Mouse (Mus musculus): ENCODE measurements at regions not wholly inside any gene's neighbourhood (a gene's known extent, or its start where the extent isn't known, plus 50 kb on each side); places are given as distances from the start of the nearest gene placed in this dataset.
"Not testable (repeated sequence)": the region's sequence is repeated elsewhere in the genome, so short reads cannot be mapped to it uniquely, and the experiment has no call there.

DNA sequence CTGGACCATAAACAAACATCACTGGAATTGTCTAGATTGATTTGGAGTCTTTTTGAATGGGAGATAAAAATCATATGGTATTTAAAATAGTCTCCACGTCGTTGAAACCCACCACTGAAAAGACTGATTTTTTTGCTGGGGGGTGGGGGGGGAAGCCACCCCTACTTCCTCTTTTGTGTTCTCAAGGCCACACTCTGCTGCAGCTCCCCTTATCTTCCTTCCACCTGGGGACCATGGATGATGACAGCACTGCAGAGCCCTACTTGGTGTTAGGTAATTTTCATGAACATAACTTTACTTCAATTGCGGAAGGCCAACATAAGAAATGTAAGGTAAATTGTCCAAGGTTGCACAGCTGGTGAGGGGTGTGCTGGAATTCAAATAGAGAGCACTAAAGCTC is 232.4 kb upstream of the Vrk2 start:
- DNase-seq (ENCODE audit: low spot score in 2 of 2) = no peak

DNA sequence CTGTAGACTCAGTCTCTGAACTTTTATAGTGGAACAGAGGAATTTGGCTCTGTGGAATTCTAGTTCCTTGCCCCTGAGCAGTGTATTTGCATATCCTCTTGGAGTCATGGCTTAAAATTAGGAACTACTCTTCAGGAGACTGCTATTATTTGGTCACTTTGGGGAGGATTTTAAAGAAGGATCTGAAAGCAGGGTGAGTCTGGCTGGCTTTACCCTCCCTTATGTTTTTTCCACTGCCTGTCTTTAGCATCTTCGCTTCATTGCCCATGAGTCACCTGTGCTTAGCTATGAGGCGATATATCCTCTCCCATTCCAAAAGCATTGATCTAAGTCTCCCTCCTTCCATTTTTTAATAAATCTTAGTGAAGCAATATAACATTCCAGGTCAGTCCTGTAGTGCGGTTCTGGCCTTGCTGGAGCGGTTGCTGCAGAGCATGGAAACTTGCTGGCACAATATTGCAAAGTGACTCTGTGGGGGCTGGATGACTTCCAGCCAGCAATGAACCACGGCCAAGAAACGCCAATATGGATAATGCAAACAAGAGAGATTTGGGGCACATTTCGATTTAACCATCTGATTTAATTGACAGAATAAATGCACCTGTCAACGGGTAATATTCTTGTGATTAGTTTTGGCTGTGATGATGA is 230.4 kb upstream of the Vrk2 start:
- DNase-seq (ENCODE audit: low spot score in 2 of 2) = no peak

DNA sequence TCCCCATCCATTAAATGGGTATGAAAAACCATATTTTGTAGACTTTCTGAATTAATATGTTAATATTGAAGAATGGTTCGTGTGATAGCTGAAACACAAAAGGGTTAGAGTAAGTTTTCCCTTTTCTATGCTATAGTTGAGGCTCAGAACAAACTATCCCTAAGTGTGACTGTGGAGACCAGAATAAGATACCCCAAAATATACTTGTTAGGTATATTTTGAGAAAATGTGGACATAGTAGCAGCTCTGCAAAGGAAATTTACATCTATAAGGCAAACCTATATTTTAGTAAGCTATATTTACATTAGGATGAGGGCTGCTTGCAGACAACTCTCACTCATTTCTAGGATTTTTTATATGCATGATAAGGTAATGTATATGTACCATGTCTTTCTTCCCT is 227.3 kb upstream of the Vrk2 start:
- DNase-seq (ENCODE audit: low spot score in 2 of 2) = no peak

DNA sequence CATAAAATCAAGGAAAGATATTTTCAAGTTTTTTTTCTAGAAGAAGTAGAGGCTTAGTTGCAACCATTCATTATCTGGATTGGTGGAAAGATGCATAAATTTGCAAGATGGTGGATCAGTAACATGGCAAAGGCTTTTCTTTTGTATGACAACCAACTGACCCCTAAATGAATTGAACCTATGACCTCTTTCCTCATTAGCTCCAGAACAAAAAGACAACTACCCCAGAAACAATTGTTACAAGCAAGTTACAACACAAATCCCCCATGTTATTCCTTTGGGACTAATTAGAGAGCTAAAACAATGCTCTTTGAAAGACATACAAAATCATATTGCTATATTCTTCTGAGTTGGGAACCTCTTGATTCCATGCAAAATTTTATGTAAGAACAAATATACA is 223.5 kb upstream of the Vrk2 start:
- no peak for DNase-seq (ENCODE audit: low spot score in 2 of 2)

DNA sequence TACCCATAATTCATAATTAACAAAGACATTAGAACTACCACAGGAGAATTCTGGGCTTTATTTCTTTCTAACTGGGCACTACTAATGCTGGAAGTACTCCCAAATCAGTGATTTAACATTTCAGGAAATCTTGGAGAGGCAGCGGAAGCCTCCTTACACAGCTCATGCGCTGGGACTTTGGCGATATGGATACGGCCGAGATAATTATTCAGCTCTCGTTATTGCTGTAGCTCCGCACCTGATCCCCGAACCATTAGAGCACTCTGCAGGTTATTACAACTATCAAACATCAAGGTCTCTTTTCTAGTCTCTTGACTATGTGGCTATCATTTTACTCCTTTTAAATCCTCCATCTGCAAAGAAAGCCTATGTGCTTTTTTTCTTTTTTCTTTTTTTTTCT is 221.3 kb upstream of the Vrk2 start:
- no peak for DNase-seq (ENCODE audit: low spot score in 2 of 2)

DNA sequence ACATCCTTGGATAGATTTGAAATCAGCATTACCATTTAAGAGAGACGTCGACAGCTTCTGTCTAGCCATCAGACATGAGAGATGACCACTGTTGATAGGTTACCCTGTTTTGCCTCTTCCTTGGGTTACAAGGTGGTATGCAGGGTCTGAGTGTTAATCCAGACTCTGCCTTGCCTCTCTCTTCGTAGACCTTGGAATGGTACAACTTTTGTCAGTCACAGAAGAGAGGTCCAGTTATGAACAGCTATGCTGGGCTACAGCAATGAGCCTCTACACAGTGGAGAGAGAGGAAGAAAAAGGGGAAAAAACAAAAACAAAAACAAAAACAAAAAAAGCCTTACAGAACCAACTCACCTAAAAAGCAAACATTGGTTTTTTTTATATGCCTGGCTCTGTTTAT is 220.8 kb upstream of the Vrk2 start:
- DNase-seq (ENCODE audit: low spot score in 2 of 2) = no peak

DNA sequence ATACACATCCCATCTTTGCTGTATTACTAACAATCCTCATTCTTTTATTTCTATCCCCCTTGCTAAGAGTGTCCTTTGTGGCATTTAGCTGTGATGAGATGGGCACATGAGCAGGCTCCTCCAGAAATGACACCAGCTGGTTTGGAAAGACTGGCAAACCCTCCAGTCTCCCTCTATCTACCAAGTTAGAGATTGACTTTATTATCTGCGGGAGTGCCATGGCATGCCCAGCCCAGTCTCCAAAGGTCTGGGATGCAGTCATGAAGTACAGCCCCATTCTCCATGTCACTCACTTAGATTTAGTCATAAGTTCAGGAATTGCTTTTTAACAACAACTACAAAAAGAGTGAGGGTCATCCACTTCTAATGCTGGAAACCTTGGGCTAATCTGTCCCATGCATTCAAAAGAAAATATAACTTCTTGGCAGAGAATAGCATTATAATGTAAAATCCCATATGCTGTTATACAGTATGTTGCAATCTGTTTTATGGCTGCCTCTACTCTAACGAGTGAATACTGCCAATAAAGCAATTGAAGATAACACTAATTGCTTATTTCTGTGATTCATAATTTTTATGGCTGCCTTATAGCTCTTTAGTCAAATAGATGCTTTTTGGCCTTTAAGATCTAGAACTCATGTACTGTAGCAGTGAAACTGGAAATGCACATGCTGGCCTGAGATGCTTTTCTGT is 208.6 kb upstream of the Vrk2 start:
- no peak for DNase-seq (ENCODE audit: low spot score in 2 of 2)

DNA sequence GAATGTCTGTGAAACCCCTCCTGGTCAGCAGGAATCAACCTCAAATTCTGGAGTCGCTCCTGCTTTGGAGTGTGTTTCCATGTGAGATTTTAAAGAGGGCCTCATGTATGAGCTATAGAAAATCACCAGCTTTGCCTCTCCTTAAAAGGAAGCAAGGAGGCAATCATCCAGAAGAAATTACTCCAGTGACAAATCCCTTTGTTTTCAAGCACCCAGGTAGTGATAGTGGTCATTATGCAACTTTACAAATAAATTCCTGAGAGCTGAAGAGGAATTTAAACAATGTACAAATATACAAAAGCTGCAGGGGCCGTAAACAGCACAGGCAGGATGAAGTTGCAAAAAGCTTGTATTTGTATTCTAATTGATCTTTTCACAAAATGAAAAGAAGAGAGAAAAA is 206.5 kb upstream of the Vrk2 start:
- DNase-seq (ENCODE audit: low spot score in 2 of 2) = no peak

DNA sequence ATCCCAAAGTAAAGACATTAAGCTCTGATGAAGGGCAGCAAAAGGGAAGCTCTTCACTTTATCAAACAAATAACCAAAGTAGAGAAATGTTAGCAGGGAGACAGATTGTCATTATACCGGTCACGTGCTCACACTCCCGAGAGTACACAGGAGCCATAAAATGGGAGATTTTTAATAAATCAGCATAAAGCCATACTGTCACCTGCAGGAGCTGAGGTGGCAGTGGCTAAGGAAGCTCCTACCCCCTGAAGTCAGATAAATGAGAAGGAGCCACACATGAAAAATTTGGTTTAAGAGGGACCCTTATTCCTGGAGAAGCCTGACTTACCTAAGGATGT is 200.8 kb upstream of the Vrk2 start:
- no peak for DNase-seq (ENCODE audit: low spot score in 2 of 2)

DNA sequence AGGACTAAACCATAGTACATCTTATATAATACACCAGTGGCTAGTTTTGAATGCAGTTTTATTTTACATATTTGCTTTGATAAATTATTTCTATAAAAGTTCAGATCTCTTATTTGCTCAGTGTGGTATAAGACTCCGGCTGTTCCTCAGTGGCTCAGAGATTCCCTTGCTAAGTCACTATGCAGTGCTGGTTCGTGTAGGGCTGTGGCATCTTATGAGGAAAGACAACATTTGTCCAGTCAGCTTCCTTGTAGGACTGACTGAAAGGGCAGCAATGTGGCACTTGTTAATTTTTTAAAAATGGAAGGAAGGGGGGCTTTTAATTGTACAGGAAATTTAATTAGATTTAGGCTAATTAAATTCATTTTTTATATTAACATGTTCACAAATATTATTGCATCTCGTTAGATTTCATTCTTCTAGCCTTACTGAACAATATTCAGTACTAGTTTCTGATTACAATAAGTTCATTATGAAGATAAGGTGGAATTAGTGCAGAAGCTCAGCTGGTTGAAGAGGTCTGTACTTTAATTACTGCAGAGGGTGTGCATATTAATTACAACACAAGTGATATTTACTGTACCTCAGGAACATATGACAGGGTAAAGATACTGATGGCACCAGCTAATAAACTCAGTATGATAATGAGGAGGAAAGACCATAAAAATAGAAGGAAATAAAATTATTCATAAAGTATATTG is 200.3 kb upstream of the Vrk2 start:
- DNase-seq (ENCODE audit: low spot score in 2 of 2) = no peak

DNA sequence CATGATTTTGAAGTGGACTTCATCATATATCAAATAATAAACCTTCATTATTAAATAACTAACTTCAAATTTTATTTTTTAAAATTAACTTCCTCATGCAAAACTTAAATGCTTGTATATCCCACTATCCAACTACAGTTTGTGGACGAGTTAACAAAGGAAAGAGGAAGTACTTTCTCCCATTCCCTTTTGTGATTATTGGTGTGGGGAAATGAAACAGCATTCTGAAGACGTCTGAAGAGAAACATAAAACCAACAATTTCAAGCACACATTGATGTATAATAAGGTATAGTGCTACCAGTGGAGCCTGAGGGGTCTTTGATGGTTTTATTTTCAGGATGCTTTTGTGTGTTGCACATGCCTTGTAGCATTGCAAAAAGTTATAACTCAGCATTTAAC is 195.5 kb upstream of the Vrk2 start:
- DNase-seq (ENCODE audit: low spot score in 2 of 2) = no peak

DNA sequence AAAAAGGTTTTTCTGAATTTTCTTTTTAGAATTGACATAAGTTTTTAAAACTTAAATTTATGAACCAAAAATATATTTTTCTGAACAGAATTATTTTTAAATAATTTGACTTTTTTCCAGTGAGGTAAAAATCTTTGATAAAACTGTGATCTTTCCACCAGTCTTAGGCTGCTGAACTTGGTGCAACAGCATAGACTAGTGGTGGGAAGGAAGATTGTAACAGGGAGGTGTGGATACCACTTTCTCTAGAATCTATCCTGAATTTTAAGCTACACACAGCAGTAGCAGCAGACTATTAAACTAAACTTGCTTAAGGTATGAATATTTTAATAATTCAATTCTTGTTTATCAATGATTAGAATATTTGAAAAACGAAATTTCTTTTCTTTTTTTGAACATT is 191.4 kb upstream of the Vrk2 start:
- peak in 1 of 2 experiments; percentile 27 for DNase-seq (ENCODE audit: low spot score in 2 of 2)

DNA sequence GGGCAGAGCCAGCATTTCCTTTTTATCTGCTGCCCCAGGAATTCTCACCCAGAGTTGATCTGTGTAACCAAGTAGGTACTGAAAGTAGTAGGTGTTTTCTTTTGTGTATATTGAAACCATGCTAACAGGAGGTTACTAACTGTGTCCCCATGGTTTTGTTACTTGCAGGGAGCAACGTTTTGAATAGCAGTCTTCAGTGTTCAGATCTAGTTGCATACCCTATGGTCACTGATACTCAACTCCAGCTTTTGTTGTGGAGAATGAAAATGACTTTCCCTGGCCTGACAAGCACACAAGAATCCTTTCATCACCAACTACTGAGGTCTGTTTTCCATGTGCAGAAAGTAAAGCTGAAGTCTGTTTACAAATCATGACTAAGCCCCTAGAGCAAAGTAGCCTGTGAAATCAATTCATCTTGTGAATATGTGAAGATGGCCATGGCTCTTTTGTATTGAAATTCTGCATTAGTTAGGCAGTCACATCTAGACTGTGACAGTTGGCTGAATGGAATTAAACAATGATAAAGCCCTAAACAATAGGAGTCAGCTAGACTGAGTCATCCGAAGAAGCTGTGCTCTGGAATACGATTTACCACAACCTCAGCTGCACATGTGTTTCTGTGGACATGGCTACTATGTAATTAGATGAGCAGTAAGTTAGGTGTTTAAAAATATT is 179.5 kb upstream of the Vrk2 start:
- no peak for DNase-seq (ENCODE audit: low spot score in 2 of 2)

DNA sequence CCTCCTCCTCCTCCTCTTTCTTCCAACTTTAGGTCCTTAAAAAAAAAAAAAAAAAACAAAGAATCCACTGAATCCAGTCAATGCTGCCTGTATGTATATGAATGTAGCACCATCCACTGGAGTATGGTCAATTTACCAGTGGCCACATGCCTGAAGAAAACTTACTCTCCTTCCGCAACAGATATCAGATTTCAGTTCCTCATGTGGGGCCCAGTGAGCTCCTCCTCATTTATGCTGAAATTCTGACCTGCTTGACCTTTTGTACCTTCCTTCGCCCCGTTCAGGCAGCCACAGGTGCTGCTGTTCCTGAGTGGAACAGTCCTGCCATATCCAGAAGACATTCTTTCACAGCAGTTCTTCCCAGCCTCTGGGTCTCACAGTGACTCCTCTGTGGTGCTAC is 161.8 kb upstream of the Vrk2 start:
- DNase-seq (ENCODE audit: low spot score in 2 of 2) = no peak

DNA sequence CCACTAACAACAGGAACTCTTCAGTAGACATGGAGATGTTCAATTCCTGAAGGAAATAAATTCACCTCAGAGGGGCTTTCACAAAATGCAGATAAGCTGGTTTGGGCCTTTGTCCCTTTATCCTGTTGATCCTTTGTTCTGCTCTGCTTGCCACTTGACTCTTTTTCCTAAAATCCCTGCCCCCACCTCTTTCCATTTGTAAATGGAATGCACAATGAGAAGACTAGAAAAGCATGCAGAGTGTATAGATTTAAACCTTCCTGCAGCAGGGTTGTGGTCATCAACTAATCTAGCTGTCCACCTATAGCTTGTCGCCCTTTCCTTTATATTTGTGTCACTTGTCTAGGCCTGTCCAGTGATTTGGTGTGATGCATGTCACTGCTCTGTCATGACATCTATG is 159.8 kb upstream of the Vrk2 start:
- no peak for DNase-seq (ENCODE audit: low spot score in 2 of 2)

DNA sequence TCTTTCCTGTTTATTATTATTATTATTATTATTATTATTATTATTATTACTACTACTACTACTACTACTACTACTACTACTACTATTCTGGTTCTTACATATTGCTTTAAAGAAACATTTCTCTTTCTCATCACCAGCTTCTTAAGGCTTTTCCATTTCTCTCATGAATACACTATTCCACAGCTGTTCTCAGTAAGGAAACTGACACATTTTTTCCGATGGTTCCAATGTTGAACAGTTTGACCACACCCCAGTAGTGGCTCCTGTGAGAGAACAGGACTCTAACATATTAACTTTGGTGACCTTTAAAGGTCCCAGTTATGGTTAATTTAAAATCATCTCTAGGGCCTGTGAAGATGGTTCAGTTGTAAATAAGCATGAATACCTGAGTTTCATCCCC is 148.4 kb upstream of the Vrk2 start:
- DNase-seq (ENCODE audit: low spot score in 2 of 2) = no peak

DNA sequence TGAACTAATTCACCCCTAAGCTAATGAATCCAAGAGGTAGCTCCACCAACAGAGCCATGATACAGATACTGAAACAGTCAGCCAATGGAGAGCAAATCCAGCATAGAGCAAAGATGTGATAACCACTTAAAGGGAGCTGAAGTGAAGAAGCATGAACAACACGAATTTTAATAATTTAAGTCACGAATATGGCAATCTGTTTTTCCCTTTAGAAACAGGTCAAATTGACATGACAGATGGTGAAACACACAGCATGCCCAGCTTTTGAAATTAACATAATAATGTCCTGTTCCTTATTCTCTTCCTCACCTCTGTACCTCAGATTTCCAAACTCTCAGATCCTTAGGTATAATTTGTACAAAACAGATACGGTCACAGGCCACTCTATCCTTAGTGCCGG is 145.9 kb upstream of the Vrk2 start:
- DNase-seq (ENCODE audit: low spot score in 2 of 2) = no peak

DNA sequence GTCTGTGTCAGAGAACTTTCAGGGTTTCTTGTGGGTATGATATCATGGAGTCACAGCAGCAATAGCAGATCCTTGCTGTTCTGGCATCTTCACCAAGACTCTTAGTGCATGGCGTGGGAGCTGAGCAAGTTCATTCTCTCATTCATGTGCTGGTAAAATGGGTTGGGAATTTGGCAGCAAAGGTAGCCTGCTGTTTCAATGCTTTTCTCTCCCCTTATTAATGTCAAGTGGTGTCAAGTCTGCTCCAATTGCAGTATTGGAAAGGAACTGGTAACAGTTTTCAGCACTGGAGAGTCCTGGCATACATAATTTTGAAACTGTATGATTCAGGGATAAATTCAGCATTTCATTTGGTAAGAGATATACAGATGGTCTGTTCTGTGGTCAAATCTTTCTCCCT is 133.2 kb upstream of the Vrk2 start:
- DNase-seq (ENCODE audit: low spot score in 2 of 2) = no peak

DNA sequence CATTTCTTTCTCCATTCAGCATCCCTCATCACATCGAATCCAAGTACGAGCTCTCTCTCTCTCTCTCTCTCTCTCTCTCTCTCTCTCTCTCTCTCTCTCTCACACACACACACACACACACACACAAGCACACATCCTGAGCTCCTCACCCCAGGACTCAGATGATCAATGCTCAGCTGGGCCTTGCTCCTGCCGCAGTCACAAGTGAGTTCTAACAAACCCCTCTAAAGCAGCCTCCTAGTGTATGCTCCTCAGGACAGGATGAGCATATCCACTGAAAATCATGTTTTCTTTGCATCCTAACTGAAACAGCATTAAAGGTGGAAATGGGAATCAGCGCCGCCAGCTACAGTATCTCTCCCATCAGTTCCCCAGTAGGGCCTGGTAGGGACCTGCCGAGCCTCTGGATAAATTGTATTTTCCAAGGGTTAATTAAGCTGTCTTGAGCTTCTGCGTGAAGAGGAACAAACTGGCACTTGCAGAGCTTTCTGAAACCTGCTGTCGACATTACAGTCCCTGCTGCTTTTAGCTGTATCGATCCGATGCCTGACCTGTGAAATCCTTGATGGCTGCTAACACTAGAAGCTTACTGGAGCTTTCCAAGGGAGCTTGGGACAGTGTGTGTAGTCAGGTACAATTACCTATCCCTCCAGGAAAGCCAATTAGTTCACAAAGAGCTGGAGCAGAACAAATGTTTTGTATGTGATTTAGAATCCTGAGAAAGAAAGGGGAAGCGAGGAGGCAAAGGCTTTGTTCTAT is 131.3 kb upstream of the Vrk2 start:
- peak in 1 of 2 experiments; percentile 6 for DNase-seq (ENCODE audit: low spot score in 2 of 2)

DNA sequence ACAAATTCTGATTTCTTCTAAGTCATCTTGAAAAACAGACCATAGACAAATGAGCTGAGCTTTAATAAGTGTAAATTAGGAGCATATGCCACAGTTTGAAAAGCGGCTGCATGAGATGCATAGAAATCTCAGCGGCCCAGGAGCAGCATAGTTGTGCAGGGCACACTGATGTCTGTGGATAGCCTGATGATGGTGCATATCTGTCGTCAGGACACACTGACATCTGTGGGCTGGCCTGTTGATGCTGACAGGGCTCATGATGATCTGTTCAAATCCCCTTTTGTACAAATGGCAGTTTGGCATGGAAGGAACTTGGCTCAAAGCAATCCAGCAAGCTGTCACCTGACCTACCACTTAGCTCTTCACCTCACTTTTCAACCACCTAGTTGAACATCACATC is 128.5 kb upstream of the Vrk2 start:
- DNase-seq (ENCODE audit: low spot score in 2 of 2) = no peak

DNA sequence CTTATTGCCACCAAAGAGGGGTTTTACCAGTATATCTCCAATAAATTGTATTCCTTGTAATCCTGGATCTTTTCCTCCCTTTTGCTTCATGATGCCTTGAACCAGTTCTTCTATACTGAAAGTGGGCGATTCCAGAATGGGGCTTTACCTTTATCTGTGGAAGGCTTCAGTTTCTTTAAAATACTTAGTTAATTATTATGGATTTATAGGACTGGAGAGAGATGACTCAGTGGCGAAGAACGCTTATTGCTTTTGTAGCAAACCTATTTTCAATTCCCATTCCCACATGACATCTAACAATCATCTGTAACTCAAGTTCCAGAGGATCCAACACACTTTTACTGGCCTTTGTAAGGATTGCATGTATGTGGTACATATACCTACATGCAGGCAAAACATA is 127.4 kb upstream of the Vrk2 start:
- no peak for DNase-seq (ENCODE audit: low spot score in 2 of 2)

DNA sequence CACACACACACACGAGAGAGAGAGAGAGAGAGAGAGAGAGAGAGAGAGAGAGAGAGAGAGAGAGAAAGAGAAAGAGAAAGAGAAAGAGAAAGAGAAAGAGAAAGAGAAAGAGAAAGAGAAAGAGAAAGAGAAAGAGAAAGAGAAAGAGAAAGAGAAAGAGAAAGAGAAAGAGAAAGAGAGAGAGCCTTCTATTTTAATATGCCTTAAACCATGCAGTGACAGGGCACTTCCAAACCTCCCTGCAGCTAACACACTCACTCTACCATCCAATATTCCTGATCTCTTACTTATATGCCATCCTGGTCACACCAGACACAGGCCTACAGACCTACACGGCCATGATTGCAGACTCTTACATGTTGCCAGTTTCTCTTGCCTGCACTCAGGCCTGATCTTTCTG is 117.4 kb upstream of the Vrk2 start:
- DNase-seq (ENCODE audit: low spot score in 2 of 2) = not testable (repeated sequence)
